Mouse (Mus musculus) liver, adult 2 months (tissue): ENCODE measurements around the gene Fen1. TPM values are rescaled to one million over a fixed set of nuclear protein-coding genes. Genes with fewer than 3 reads are reported as not detected.

Experiments
- DNase-seq: peaks from one replicate; pipeline ENCODE4 v3.0.0-alpha.2; 2011; ENCODE audit warnings: low read depth, low spot score; ENCODE audit errors: extremely low read depth
- H3K27ac ChIP-seq: fragments of 200-500 bp; replicated peaks from 2 replicates; pipeline ENCODE4 v1.5.1; 2012; ENCODE audit warnings: low read depth, mild to moderate bottlenecking, control low read depth, inconsistent platforms, low read length; ENCODE audit not compliant: insufficient read depth
- H3K27me3 ChIP-seq: fragments of 200-500 bp; 2 replicates; pipeline ENCODE4 v1.6.1; 2012; ENCODE audit warnings: mild to moderate bottlenecking, moderate library complexity, low read length, inconsistent platforms; ENCODE audit not compliant: control insufficient read depth, insufficient read depth
- H3K36me3 ChIP-seq: fragments of 200-500 bp; 2 replicates; pipeline ENCODE4 v1.6.1; 2012; ENCODE audit warnings: low read length, inconsistent platforms; ENCODE audit not compliant: control insufficient read depth, insufficient read depth
- H3K4me1 ChIP-seq: fragments of 200-500 bp; 2 replicates; pipeline ENCODE4 v1.6.1; 2011; ENCODE audit warnings: low read length; ENCODE audit not compliant: control insufficient read depth, insufficient read depth
- H3K4me3 ChIP-seq: fragments of 200-500 bp; 2 replicates; pipeline ENCODE4 v1.5.1; 2011; ENCODE audit warnings: low read depth, mild to moderate bottlenecking, control low read depth, low read length, moderate library complexity; ENCODE audit not compliant: insufficient read depth
- H3K79me2 ChIP-seq: fragments of 200-500 bp; 2 replicates; pipeline ENCODE4 v1.6.1; 2012; ENCODE audit warnings: inconsistent platforms, mild to moderate bottlenecking, low read length, moderate library complexity; ENCODE audit not compliant: control insufficient read depth, insufficient read depth
- H3K9ac ChIP-seq: fragments of 200-500 bp; 2 replicates; pipeline ENCODE4 v1.6.1; 2012; ENCODE audit warnings: low read depth, mild to moderate bottlenecking, control low read depth, inconsistent platforms, low read length
- CTCF ChIP-seq: fragments of 200-500 bp; IDR thresholded peaks from 2 replicates; pipeline ENCODE4 v1.5.1; 2011; ENCODE audit warnings: low read depth, low read length, control low read depth
- POLR2A ChIP-seq: fragments of 200-500 bp; IDR thresholded peaks from 2 replicates; pipeline ENCODE4 v1.6.1; 2011; ENCODE audit warnings: low read length, control low read depth; ENCODE audit not compliant: insufficient read depth; ENCODE audit errors: extremely low read depth
- WGBS: fragments of 180-500 bp; shearing (Covaris S2); methylation state at CpG from one replicate; pipeline ENCODE4 v1.1.7; 2018; 5-methylcytosine and 5-hydroxymethylcytosine counted together
- polyA plus RNA-seq: library from polyadenylated mRNA; depleted of rRNA; stranded (reverse); fragments of >200 nt; gene quantifications from 2 replicates; pipeline ENCODE4 v1.2.3, GENCODE M21; 2012; rRNA removed
- total RNA-seq: library from RNA; depleted of rRNA; stranded (reverse); fragments of >200 nt; gene quantifications from 2 replicates; pipeline ENCODE4 v1.2.3, GENCODE M21; 2014; rRNA removed

The Fen1 gene
- total RNA-seq (3.0 and 4.6 TPM in 2 replicates), polyA plus RNA-seq (2.3 and 2.5 TPM in 2 replicates)

DNA sequence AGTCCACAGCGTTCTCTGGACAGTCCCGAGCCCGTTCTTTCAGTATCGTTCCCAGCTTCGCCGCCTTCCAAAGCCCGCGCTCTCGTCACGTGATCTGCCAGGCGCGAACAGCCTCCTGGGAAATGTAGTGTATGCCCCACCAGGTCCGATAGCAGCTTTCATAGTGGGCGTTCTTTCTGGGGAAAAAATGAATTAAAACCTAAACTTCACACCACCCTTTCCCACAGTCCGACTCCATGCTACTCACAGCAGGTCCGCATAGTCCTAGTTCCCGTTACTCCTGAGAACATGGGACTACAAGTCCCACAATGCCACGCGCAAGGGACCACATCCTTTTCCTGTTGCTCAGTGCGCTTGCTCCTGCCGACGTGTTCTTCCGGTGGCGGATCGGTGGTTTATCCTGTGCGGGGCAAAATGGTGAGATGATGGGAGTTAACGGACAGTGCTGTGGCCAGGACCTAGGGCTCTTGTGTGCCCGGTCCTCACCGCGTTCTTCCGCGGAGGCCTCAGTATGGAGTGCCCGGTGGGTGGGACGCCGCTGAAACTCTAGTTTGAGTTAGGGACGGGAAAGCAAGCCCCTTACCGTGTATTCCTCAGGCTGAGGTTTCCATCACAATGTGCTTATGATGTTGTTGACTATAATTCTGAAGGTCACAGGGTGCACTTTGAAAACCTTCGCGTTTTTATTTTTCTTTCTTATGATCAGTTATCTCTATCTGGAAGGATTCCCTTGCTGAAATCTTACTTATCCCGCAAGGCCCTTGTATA is at the start of gene Fen1, which contains the start of gene Tmem258:
TSS of gene Fen1 (minus strand) at position 322 of the 768 bp plus-strand sequence.
TSS of gene Tmem258 (plus strand) at position 167 of the 768 bp plus-strand sequence.
- peak; percentile 78 for DNase-seq
- WGBS: under 1% methylated on average over 40 of the region's 40 CpGs

DNA sequence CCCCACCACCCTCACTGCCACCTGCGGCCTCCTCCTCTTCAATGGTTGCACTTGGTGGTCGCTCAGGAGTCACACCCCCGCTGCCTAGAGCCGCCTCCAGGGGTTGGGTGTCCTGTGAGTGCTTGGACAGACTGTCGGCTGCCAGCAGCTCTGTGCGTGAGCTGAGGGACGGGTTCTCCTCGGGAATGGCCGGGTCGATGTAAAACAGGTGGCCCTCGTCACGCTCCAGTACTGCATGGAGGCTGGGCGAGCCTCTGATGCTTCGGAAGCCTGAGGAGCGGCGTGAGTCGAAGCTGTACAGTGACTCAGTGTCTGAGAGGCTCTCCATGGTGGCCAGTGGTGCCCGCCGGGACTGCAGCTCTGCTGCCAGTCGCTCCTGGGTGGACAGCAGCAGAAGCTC is 44.2 kb upstream of the Fen1 start:
- H3K27me3 ChIP-seq: no peaks in the 10 kb centered on the region; the same call in 1 of the 2 replicates
- WGBS: 74% methylated on average over 20 of the region's 20 CpGs
- no peak overlapping the region for H3K27ac ChIP-seq
- H3K9ac ChIP-seq: no peak overlapping the region
- H3K4me1 ChIP-seq: no peaks in the 10 kb centered on the region
- H3K79me2 ChIP-seq: no peaks in the 10 kb centered on the region
- DNase-seq: no peak
- H3K4me3 ChIP-seq: no peak overlapping the region
- TF ChIP-seq POLR2A: no peak
- no peaks in the 10 kb centered on the region for H3K36me3 ChIP-seq

More for the DNA sequence above, at the start of gene Fen1, which contains the start of gene Tmem258:
- Histone ChIP-seq H3K27me3 (no peaks in the 10 kb centered on the region), H3K36me3 (peaks cover 5% of the 10 kb centered on the region; the same call in 1 of the 2 replicates), H3K4me3 (peak within 1 kb of the TSS; percentile 93), H3K79me2 (no peaks in the 10 kb centered on the region), H3K4me1 (peaks cover 2% of the 10 kb centered on the region), H3K9ac (peak within 1 kb of the TSS; percentile 84), H3K27ac (peak within 1 kb of the TSS; percentile 85)
- TF ChIP-seq POLR2A: peak; percentile 61; the same call in 1 of the 2 replicates
- no peak for TF ChIP-seq CTCF

DNA sequence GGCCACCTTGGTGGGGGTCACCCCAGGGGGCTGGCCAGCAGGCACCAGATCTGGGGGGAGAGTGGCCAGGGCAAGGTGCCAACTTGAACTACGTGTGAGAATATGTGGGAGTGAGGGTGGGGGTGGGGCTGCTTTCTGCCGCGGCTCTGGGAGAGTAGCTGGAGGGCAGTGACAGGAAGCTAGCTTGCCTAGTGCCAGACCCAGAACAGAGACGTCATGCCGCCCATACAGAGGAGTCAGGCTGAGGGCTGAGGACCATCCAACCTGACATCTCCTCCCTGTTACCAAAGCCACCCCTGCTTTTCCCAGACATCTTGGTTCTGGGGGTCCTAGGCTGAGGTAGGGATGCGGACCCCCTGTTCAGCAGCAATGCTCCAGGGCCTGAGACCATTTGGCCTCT is 43.2 kb upstream of the Fen1 start:
- DNase-seq: no peak
- no peaks in the 10 kb centered on the region; the same call in 1 of the 2 replicates for H3K27me3 ChIP-seq
- no peak overlapping the region for H3K4me3 ChIP-seq
- no peak overlapping the region for H3K27ac ChIP-seq
- no peaks in the 10 kb centered on the region for H3K79me2 ChIP-seq
- no peaks in the 10 kb centered on the region for H3K36me3 ChIP-seq
- H3K9ac ChIP-seq: no peak overlapping the region
- 36% methylated on average over 6 of the region's 6 CpGs for WGBS
- no peaks in the 10 kb centered on the region for H3K4me1 ChIP-seq
- no peak for TF ChIP-seq CTCF
- TF ChIP-seq POLR2A: no peak

DNA sequence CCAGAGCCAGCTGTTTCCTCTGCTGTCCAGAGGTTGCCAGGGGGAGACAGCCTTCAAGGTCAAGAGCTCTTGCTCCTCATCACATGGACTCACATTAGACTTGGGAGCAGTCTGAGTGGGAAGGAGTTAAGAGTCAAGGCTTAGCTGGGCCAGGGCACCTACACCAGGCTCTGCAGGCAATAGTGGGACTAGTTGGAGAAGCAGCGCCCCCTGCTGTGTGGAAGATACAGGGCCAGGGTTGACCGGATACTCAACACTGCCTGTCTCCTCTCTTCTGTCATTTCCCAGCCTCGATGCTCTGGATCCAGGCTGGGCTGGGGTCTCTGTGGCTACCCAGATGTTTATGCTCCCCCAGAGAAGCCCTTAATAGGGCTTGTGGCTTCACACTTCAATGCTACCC is 40.2 kb upstream of the Fen1 start:
- H3K27me3 ChIP-seq: no peaks in the 10 kb centered on the region
- no peak overlapping the region for H3K27ac ChIP-seq
- H3K4me3 ChIP-seq: no peak overlapping the region
- H3K9ac ChIP-seq: no peak overlapping the region
- peak; percentile 53 for DNase-seq
- TF ChIP-seq CTCF (peak; percentile 92), POLR2A (no peak)
- H3K79me2 ChIP-seq: peaks cover 12% of the 10 kb centered on the region; the same call in 1 of the 2 replicates
- no peaks in the 10 kb centered on the region for H3K36me3 ChIP-seq
- 6% methylated on average over 3 of the region's 3 CpGs for WGBS
- H3K4me1 ChIP-seq: peaks cover 8% of the 10 kb centered on the region

DNA sequence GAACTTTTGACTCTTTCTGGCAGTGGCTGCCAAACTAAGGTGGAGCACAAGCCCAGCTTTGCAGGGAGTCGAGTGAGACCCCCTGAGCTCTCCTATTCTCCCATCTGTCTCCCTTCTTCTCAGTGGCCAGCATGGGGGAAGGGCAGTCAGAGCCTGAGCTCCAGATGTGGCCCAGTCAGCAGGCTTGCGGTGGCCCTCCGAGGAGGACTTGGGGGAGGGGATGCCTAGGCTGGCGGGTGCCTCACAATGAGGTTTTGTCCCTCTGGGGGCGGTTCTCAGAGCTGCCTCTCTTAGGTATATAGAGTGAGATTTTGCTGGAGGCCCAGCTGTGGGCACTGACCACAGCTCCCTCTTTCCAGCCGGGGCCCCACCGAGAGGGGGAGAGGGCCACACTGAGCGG is 38.9 kb upstream of the Fen1 start:
- H3K27me3 ChIP-seq: no peaks in the 10 kb centered on the region
- H3K79me2 ChIP-seq: peaks cover 16% of the 10 kb centered on the region; the same call in 1 of the 2 replicates
- no peak overlapping the region for H3K27ac ChIP-seq
- no peaks in the 10 kb centered on the region for H3K36me3 ChIP-seq
- H3K9ac ChIP-seq: no peak overlapping the region
- WGBS: 75% methylated on average over 8 of the region's 8 CpGs
- TF ChIP-seq CTCF (no peak), POLR2A (no peak)
- no peak for DNase-seq
- H3K4me3 ChIP-seq: no peak overlapping the region
- H3K4me1 ChIP-seq: peaks cover 13% of the 10 kb centered on the region
